Mouse (Mus musculus) urinary bladder, postnatal 25 days (tissue): ENCODE results near the gene Olfr606.
"Not testable (repeated sequence)": the region's sequence is repeated elsewhere in the genome, so short reads cannot be mapped to it uniquely, and the experiment has no call there.

Experiments
- DNase-seq: peaks from one replicate; pipeline ENCODE4 v3.0.0; 2022; ENCODE audit warnings: low spot score

Olfr606 gene

DNA sequence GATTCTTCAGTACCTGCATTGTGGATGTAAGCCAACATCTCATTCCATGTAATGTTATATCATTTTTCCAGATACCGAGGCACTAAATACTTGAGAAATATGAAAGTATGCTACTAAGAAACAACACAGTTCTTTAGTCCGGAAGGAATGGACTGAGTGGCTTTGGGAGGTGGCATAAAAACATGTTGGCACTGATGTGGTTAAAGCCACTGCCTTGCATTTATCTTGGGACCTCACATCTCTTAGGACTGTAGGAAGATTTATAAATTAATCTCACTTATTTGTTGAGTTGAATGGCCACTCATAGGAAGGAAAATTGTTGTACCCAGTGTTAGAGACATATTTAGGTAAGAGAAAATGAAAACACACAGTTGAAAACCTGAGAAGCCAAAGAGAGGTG, at the start of gene Olfr606:
Olfr606 (plus strand) TSS at position 301 of the 400 bp plus-strand sequence.
- no peak for DNase-seq

DNA sequence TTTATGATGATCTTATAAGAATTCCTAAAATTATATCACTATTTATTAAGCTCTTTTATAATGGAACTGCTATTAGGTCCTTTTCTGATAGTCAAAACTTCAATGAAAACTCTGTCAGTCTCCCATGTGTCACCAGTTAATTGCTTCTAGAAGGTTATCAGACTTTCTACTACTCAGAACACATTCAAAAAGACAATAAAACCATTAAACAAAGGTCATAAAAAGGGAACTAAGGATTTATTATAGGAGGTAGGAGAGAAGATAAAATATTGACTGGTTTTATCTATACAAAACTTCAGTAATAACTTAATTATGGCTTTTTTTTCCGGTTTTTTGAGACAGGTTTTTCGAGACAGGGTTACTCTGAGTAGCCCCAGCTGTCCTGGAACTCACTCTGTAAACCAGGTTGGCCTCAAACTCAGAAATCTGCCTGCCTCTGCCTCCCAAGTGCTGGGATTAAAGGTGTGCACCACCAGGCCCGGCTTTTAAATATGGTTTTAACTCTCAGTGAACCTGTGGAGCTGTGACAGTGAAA, 42.3 kb upstream of the Olfr606 start:
- not testable (repeated sequence) for DNase-seq

- DNase-seq: not testable (repeated sequence)
Measured at GRCm38 (mm10) chr7:103414772-103415171, 34.1 kb upstream of the Olfr606 start, which contains the start of gene Usp17lc. Gene Usp17lc, plus strand, starts transcription at chr7:103415072.

GRCm38 (mm10) chr7:103445339-103445738, 3.5 kb upstream of the Olfr606 start, which contains the start of gene Olfr605:
Gene Olfr605, minus strand, starts transcription at chr7:103445439.
- no peak for DNase-seq

GRCm38 (mm10) chr7:103460590-103460989, 11.7 kb downstream of the Olfr606 start:
- no peak for DNase-seq

DNA sequence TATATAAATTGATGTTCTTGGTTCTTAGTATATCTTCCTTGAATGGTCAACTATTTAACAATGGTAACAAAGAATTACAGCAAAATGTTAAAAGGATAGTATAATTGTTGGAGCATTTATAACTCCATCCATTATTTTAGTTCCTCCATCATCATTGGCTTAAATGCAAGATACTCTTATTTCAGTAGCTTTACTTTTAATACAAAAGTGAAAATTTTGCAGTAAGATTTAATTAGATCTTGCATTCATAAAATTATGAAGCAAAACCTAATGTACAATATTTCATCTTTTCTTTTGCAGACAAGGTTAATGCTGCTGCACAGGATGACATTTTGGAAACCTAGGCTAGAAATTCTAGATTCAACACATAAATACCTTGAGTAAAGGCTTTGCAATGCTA, 20.7 kb downstream of the Olfr606 start, which contains the start of gene Olfr608:
Olfr608 (plus strand) TSS at position 301 of the 400 bp plus-strand sequence.
- no peak for DNase-seq

GRCm38 (mm10) chr7:103477106-103477505, 28.3 kb downstream of the Olfr606 start:
- DNase-seq: not testable (repeated sequence)

- DNase-seq: no peak
Measured at GRCm38 (mm10) chr7:103497962-103498361, 49.1 kb downstream of the Olfr606 start, which contains the start of gene Olfr609. Gene Olfr609, minus strand, starts transcription at chr7:103498062.
